Mouse (Mus musculus) bone marrow, adult 2 months (tissue): ENCODE data around the gene Bfsp2.

Experiments
- CTCF ChIP-seq: fragments of 200-500 bp; IDR thresholded peaks from 2 replicates; pipeline ENCODE4 v1.5.1; 2011; ENCODE audit warnings: low read length, control low read depth; ENCODE audit not compliant: control insufficient read depth, insufficient read depth
- POLR2A ChIP-seq: fragments of 200-500 bp; IDR thresholded peaks from 2 replicates; pipeline ENCODE4 v1.6.1; 2011; ENCODE audit warnings: low read depth, mild to moderate bottlenecking, control low read depth, low read length, borderline replicate concordance; ENCODE audit not compliant: control insufficient read depth

DNA sequence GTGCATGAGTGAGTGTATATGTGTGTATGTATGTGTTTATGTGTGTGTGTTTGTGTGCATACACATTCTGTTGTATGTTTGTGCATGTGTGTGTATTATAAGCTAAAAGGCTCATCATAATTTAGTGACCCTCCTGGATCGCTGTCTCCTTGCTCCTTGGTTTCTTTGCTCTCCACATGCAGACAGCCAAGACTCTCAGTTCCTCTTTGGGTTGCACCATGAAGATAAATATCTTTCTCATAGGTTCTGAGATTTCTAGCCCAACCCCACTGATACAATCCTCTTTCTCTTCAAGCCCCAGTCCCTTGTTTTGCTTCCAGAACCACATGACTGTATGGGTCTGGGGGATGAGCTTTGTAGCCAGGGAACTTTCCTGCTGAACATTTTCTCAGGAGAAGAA lies 20.9 kb downstream of the Bfsp2 start:
- TF ChIP-seq CTCF (no peak), POLR2A (no peak)
